Mouse (Mus musculus) heart, postnatal 25 days (tissue): ENCODE data around the gene Iqsec1. TPM values are rescaled to one million over a fixed set of nuclear protein-coding genes. Genes with fewer than 3 reads are reported as not detected.

Experiments
- DNase-seq: peaks from one replicate; pipeline ENCODE4 v3.0.0; 2022; ENCODE audit warnings: low spot score
- intact Hi-C: fragments of 180-260 bp; cut with DNase I; formaldehyde crosslinking; loops from one replicate; pipeline ENCODE4 v1.15.1; 2025
- total RNA-seq, 2 experiments: library from RNA; stranded (reverse); gene quantifications; 2 replicates each; pipeline ENCODE4 v1.2.3; 2021

Iqsec1 gene
- total RNA-seq, 2 experiments from 2014 or later = 125 to 137 TPM

DNA sequence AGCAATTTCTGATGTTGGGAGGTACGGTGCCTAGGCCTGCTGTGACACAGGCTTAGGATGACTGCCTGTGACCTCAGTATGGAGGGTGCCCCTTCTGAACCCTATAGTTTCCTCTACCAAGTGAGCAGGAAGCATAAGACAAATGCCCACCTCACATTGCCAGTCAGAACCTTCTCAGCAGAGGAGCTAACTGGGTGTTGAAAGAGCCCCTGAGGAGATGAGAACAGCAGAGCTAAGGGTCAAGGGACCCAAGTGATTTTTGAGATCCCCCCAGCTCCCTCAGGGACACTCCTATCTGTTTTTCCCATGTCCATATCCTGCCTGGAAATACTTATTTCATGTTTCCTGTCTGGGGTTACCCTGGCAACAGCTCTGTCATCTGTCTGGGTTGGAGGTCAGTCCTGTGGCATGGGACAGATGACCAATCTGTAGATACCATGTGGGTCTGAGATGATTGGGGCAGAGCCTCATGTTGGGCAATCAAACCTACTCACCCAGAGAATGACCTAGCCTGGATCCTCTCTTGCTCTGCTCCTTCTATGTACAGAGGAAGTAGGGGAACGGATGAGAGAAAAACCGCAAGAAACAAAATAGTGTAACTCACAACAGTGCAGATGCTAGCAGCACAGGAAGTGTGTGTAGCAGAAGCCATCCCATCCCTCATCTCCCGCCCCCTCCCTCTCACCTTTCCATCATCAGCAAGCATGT is 248.0 kb downstream of the Iqsec1 start:
- intact Hi-C loops = no loop called here

DNA sequence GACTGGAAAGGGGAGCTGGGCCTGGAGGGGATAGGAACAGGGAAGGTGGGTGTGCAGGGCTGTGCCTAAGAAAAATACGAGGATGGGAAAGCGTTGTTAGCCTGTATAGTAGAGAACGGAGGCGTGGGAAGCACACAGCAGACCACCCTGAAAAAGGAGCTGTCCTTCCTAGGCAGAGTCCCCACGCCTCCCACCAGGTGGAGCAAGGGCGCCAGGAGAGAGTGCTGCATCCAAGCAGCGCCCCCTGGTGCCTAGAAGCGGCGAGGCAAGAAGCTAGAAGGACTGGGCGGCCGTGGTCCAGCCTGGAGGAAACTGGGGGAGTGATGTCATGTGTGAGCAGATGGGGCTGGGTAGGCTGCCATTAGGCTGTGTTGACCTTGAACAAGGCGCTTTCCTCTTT is 251.1 kb downstream of the Iqsec1 start:
- intact Hi-C loops = loop anchor here (5.0 kb wide), 2 partner anchors 400 to 545 kb away; no protein-coding TSS in a partner anchor
- peak; percentile 85 for DNase-seq

More for the DNA sequence above, 248.0 kb downstream of the Iqsec1 start:
- DNase-seq = no peak

DNA sequence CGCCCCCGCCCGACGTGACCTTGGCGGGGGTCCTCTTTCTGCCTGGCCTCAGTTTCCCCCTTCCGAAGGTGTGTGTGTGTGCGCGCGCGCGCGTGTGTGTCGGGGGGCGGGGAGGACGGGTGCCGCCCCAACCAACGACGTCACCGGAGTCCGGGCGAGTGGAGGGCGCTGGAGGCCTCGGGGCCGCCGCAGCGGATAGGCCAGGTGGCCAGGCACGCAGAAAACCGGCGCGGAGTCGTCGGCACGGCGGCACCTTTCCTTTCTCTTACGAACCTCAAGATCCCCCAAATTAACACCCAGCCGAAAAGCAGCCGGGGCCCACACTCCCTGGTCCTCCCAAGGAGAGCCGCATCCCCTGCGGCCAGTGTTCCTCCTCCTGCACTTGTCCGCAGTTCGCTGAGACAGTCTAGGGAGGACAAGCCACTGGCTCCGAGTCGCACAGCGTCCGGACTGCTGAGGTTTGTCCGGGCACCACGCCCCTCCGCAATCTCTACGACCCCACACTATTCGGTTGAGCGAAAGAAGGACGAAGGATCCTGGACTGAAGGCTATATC is 251.7 kb downstream of the Iqsec1 start:
- no peak for DNase-seq
- intact Hi-C loops = loop anchor here (5.0 kb wide), 2 partner anchors 401 to 546 kb away; no protein-coding TSS in a partner anchor

DNA sequence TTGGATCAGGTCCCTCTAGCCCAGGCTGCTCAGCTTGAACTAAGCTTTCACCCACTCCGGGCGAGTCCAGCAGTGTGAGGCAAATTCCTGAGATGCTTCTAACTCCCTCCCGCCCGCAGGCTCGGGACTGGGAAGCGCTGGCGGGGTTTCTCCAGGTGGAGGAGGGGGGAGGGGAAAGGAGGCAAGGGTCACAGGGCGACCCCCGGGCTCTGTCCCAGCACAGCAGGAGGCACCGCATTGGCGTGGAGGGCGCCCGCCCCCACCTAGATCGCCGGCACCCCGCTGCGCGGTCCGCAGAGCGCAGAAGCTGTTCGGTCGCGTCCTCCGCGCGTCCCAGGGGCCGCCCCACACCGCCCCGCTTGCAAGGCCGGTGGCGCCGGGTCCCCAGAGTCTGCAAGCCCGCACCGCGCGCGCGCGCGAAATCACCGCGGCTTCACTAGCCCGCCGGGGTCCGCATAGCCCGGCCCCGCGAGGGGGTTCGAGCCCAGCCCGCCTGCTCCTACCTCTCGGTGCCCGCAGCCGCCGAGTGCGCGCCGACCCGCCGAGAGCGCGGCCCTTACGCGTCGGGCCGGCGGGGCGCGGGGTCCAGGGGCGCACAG is 252.3 kb downstream of the Iqsec1 start:
- intact Hi-C loops = loop anchor here (5.0 kb wide), 2 partner anchors 401 to 546 kb away; no protein-coding TSS in a partner anchor
- DNase-seq = no peak

DNA sequence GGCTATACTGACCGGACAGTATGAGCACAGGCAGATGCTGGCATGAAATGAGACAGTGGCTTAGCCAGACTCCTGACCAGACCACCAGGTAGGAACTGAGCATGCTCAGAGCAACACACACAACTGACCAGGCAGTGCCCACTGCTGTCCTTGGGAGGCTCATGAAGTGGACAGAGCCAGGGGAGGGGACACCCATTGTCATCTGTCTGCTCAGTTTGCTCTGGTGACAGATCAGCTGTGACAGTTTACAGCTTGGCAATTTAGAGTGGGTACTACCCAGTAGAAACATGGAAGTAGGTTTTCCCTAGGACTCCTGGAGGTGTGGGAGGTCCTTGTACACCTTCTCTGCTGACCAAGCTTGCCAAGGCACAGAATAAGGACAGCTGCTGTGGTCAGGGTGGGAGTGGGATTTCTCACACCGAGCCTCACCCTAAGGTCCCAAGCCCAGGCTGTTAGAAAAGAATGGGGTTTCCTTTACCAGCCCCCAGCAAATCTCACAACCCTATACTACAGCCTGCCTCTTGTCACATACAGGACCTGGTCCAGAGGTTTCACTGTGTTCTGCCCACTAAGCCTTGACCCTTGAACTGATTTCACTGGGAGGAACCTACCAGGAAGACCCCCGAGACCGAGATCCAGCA is 253.0 kb downstream of the Iqsec1 start:
- intact Hi-C loops = loop anchor here (5.0 kb wide), 2 partner anchors 402 to 547 kb away; no protein-coding TSS in a partner anchor

DNA sequence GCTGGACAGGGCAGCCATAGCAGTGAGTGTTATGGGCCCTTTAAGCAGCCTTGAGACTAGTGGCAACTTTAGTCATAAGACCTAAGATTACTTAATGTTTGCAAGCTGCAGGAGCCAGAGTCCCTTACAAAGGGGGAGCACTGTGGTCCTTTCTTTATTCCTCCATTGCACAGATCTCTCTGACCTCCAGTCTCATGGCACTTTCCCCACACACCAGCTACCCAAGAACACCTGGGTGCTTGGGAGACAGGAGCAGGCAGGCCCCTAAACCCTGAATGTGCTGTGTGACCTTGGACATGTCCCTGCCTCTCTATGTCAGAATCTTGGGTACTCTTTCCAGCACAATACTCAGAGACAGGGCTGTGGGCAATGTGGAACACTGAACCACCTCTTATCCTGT is 253.7 kb downstream of the Iqsec1 start:
- DNase-seq = no peak
- intact Hi-C loops = loop anchor here (5.0 kb wide), 2 partner anchors 402 to 547 kb away; no protein-coding TSS in a partner anchor

More for the DNA sequence above, 253.0 kb downstream of the Iqsec1 start:
- DNase-seq = no peak

DNA sequence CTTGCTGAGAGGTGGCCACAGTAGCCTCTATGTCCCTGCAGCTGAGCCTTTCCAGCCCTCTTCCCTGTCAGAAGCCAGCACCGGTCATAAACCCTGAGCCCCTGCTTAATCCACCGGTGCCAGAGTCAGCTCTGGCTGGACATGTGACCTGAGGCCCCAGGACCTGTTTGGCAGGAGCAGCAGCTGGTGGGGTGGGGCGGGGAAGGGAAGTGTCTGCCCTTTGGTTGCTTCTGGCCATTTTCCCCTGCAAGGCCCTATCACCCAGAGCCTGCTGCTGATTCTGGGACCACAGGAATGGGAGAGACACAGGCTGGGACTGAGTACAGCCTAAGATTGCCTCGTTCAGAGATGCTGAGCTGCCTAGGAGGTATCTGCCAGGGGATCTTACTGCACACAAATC is 257.2 kb downstream of the Iqsec1 start:
- intact Hi-C loops = no loop called here
- DNase-seq = no peak

DNA sequence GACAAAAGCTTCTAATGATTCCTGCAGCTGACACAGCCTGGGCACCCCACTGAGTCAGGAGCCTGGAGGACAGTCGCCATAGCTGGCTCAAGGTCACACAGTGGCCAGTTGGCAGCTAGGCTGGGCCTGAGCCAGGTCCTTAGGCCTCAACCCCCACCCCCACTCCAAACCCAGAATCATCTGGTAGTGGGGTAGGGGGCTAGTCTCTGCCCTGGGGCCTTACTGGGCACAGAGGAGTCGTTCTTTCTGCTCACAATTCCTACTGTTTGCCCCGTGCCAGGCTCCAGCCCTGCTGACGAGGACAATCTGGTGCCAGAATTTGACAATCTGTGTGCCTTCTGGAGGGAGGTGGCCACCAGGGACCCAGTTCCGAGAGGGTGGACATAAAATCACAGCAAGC is 258.7 kb downstream of the Iqsec1 start:
- intact Hi-C loops = loop anchor here (1.0 to 10.0 kb wide), 2 partner anchors 123 to 265 kb away; partner anchors contain the start of gene Klf15
- DNase-seq = no peak

DNA sequence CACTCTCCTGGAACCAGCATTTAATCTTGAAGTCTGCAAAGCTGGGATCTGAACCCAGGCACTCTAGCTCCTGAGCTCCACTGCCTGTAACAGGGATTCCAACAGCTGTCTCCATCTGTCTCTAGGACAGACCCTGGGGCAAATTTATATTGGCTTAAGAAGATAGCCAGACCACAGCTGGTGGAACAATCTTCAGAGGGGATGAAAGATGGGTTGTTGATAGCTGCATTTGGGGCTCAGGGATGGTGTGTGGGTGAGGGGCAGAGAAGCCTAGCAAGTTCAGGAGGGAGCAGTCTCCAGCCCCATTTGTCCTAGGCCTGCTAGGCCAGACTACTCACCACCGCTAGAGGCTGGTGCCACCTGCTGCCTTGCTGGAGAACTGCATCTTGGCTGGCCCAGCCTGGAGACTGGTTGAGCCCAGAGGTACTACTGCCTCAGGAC is 260.0 kb downstream of the Iqsec1 start:
- peak; percentile 73 for DNase-seq
- intact Hi-C loops = loop anchor here (1.0 to 10.0 kb wide), 2 partner anchors 75 to 264 kb away; partner anchors contain the start of gene Klf15

DNA sequence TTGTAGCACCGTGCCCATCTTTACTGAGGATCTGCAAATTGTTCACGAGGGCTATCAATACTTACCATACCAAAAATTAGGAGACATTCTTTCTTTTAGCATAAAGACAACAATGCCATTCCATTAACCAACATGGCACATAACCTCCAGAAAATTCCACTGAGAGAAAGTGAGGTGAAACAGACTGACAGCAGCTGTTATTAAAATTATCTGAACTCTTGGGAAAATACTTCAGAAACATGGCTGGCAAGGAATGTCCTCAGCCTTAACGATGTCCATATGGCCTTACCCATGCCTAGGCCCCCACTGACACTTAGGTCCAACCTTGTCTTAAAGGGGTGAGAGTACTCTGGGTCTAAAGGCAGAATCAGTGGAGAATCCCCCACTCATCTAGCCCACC is 260.7 kb downstream of the Iqsec1 start:
- no peak for DNase-seq
- intact Hi-C loops = loop anchor here (1.0 to 10.0 kb wide), 2 partner anchors 75 to 263 kb away; partner anchors contain the start of gene Klf15

DNA sequence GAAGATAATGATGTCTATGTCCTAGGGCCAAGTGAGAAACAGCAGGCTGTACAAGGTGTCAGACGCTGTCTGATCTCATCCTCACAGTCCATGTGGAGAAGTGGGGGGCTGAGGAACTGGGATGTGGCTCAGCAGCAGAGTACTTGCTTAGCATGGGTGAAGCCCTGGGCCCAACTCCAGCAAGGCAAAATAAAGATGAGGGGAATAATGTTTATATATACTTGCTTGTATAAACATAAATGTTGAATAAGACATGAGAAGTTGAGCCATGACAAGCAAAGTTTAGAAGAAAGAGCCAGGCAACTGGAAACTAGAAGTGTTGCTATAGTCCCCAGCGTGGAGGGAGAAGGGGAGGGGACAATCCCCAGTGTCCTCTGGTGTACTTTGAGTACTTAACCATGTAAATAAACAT is 261.8 kb downstream of the Iqsec1 start:
- DNase-seq = no peak
- intact Hi-C loops = loop anchor here (10.0 kb wide), 1 partner anchor 262 kb away; the partner anchor contains the start of gene Klf15

DNA sequence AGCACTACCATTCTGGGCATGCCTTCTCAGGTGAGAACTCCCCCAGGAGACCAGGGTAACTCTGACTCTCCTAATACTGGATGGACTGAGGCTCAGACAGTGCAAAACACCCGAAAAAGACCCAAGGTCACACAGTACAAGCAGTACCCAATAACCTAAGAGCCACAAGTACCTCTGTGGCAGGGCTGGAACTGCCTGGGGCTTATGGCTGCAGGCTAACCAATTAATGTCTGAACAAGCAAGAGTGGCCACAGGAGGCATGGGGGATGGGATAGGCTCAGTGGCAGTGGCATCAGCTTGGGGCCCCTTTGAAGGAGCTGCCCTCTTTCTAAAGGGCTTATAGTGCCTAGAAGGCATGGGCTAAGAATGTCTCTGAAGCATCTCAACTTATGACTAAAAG is 263.0 kb downstream of the Iqsec1 start:
- intact Hi-C loops = loop anchor here (10.0 kb wide), 1 partner anchor 261 kb away; the partner anchor contains the start of gene Klf15
- DNase-seq = no peak

DNA sequence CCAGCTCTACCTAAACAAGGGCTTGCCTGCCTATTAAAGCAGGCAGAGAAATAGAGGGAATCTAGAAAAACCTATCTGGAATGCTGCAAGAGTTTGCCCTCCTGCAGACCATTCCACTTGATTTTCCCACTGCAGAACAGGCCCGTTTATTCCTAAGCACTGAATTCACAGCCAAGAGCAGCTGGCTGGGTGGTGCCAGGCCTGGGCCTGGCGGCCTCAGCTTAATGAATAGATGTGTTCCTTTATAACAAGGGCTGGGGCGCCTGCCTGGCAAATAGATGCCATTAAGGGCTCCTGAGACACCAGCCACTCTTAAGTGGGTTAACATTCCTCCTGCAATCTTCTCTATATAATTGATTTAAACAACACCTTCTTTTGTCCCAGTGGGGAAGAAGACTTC is 265.5 kb downstream of the Iqsec1 start:
- intact Hi-C loops = loop anchor here (10.0 kb wide), 1 partner anchor 258 kb away; the partner anchor contains the start of gene Klf15
- DNase-seq = no peak

DNA sequence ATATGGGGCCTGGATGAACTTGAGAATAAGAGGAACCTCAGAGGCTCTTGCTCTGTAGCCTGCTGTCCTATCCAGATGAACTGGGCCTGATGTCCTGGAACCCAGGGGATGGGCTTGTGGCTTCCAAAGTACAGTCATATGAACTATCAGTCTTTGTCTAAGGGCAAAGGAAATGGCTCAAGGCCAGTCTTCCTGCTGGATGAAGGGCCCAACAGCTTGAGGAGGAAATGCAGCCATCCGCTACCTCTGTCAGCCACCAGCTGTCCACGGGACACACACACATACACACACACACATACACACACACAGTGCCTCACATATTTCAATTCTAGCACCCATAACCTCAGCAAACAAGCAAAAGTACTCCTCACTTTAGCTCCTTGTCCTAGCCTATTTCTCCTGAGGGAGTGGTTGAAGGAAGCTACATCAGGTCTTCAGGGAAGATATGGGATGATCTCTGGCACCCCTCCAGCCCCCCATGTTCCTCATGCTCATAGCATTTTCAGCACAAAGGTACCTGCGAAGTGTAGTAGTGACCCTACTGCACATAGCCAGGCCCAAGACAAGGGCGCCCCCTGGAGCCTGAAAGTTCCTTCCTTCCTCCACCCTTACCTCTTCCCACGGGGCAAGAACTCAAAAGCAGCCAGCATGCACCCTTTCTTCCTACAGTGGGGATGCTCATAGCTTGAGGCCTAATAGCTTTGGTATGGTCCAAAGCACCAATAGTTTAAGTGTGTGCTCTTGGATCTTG is 267.3 kb downstream of the Iqsec1 start:
- DNase-seq = no peak
- intact Hi-C loops = loop anchor here (2.0 to 10.0 kb wide), 4 partner anchors 16 to 256 kb away; partner anchors contain the start of gene Klf15

DNA sequence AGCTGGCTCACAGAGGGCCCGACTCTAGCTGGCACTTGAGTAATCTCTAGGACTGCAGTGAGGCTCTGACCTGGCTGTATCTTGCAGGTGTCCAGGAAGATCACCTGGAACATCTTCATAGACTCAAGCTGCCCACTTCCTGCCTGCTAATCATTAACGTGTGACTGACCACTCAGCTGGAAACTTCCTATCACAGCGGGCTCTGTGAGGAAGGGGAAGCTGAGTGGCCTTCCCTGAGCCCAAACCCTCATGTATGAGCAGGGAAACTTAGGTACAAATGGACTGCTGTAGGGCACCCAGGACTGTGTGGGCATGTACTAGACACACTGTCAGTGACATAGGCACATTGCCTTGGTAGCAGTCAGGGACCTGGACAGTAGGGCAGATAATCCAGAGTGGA is 268.3 kb downstream of the Iqsec1 start:
- DNase-seq = no peak
- intact Hi-C loops = loop anchor here (2.0 to 10.0 kb wide), 4 partner anchors 15 to 255 kb away; partner anchors contain the start of gene Klf15

DNA sequence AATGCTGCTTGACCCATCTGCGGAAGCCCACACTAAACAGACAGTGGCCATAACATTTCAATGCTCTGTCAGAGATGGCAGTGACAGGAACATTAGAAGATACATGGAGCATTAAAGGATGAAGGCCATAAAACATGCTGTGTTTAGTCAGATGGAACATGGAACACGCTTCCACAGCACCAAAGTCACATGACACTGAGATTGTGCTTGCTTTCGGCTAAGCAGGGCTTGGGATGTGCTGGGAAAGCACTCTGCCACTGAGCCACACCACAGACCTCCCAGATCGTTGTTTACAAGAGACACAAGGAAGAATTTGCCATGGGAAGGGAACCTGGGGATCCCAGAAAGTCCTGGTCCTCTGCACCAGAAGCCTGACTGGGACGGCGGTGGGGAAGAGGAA is 269.1 kb downstream of the Iqsec1 start:
- intact Hi-C loops = no loop called here
- DNase-seq = no peak

DNA sequence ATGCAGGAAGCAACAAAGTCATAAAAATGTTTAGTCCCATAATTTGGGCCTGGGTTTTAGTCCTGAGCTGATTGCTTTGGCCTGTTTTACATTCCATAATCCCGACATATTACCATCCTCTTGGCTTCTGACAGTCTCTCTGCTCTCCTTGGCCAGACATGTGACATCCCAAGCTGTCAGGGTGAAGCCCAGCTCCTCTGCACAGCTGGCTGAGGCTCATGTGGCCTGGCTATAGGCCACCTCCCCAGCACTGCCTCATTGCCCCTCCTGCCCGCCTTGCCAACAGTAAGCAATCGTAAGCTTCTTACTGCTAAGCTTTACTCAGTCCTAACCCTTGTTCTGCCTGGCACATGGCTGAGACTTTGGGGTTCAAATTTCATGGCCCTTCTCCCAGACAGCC is 270.0 kb downstream of the Iqsec1 start:
- DNase-seq = no peak

DNA sequence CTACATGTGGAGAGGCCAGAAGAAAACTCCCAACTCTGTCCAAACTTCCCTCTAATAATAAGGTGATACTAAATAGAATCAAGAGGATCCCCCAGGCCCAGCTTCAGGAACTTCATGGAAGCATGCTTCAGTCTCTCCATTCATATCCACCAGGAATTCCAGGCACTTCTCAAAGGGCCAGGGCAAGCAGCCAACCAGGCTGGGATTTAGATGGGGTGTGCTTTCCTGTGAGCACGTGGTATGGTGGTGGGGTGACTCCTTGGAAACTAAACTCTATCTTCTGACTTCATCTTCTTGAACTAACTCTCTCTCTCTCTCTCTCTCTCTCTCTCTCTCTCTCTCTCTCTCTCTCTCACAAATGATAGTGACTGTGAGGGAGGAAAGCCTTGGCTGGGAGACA is 270.8 kb downstream of the Iqsec1 start:
- intact Hi-C loops = no loop called here
- peak; percentile 48 for DNase-seq

More for the DNA sequence above, 270.0 kb downstream of the Iqsec1 start:
- intact Hi-C loops = no loop called here

DNA sequence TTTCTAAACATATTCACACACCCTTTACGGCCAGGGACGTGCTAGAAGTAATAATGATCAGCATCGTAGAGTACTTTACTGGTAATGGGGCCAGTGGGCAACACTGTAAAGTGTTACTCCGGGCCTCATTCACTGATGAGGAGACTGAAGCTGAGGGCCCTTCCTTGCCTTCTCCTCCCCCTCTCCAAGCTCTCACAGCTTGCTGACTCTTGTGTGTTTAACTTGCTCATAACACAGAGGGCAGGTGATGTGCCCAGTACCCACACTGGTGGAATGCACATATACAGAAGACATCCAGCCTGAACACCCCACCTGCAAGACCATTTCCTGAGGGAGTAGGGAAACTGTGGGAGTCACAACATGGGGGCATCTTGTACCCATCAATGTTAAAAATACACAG is 271.6 kb downstream of the Iqsec1 start:
- no peak for DNase-seq
- intact Hi-C loops = no loop called here
